Mouse (Mus musculus) testis, adult 2 months (tissue): ENCODE data around the gene Slc20a1.

Source experiments
- CTCF ChIP-seq: fragments of 200-500 bp; IDR thresholded peaks from 2 replicates; pipeline ENCODE4 v1.5.1; 2012; ENCODE audit warnings: low read depth, mild to moderate bottlenecking, inconsistent platforms, low read length, moderate library complexity; ENCODE audit not compliant: control insufficient read depth, insufficient read depth, insufficient replicate concordance
- POLR2A ChIP-seq: fragments of 200-500 bp; IDR thresholded peaks from 2 replicates; pipeline ENCODE4 v1.6.1; 2012; ENCODE audit warnings: low read depth, mild to moderate bottlenecking, inconsistent platforms, low read length, moderate library complexity; ENCODE audit not compliant: control insufficient read depth

GRCm38 (mm10) chr2:129214774-129215173, 16.2 kb downstream of the Slc20a1 start:
- no peak for TF ChIP-seq POLR2A
- TF ChIP-seq CTCF = no peak
